10 mouse cellular contexts compared by ENCODE assay signal in genomic region chr2:128190196-128190595, GRCm38 (mm10).
A peak's percentile ranks its signal among the peaks of the same experiment; 100 is the strongest.
DNase-seq lines count a peak whose midpoint lies in the region; ATAC-seq and TF ChIP-seq lines count a peak whose summit lies in the region.
"Had no signal": no experiment of that assay in that cellular context is flagged by ENCODE, and none has a peak within 500 bp of the region (broad histone marks: within the 10 kb centered on the region; RNA-seq: fewer than 3 reads in every experiment).

No protein-coding gene starts in this region.

- peaks cover 23% of the 10 kb centered on the region for H3K4me1 ChIP-seq in heart, embryonic 16.5 days (ENCODE audit: control insufficient read depth, insufficient read depth, low read length)
- H3K4me1 ChIP-seq in bone marrow macrophage, adult 2 months (ENCODE audit: control insufficient read depth, insufficient read depth, low read length): peaks cover 20% of the 10 kb centered on the region
- H3K4me1 ChIP-seq in liver, embryonic 12.5 days: peaks cover 16% of the 10 kb centered on the region
- peaks cover 7% of the 10 kb centered on the region; the same call in 1 of the 2 replicates for H3K4me1 ChIP-seq in forebrain, embryonic 10.5 days

- no peaks in the 10 kb centered on the region for H3K27me3 ChIP-seq in heart, embryonic 16.5 days (ENCODE audit: control insufficient read depth, insufficient read depth, low read length)
- H3K27me3 ChIP-seq in liver, embryonic 12.5 days (replicated peaks): peaks cover 1% of the 10 kb centered on the region
- H3K27me3 ChIP-seq in forebrain, embryonic 10.5 days (ENCODE audit: poor library complexity, severe bottlenecking): no peaks in the 10 kb centered on the region

- H3K4me3 ChIP-seq in heart, embryonic 16.5 days (ENCODE audit: low read length): no peak overlapping the region
- H3K4me3 ChIP-seq in bone marrow macrophage, adult 2 months (ENCODE audit: insufficient read depth, low read length): peak overlapping the region; percentile 18; the same call in 1 of the 2 replicates
- H3K4me3 ChIP-seq in liver, embryonic 12.5 days: no peak overlapping the region
- no peak overlapping the region for H3K4me3 ChIP-seq in forebrain, embryonic 10.5 days

- 66% methylated on average over 5 of the region's 5 CpGs for WGBS in heart, embryonic 16.5 days
- WGBS in liver, embryonic 12.5 days (ENCODE audit: insufficient replicate concordance): 34% methylated on average over 5 of the region's 5 CpGs
- 82% methylated on average over 5 of the region's 5 CpGs for WGBS in forebrain, embryonic 10.5 days

- peak overlapping the region; percentile 16; the same call in 1 of the 2 replicates for H3K4me2 ChIP-seq in heart, embryonic 16.5 days (ENCODE audit: low read depth, low read length)
- peak overlapping the region; percentile 35 for H3K4me2 ChIP-seq in liver, embryonic 12.5 days

- H3K36me3 ChIP-seq in heart, embryonic 16.5 days (ENCODE audit: control insufficient read depth, insufficient read depth): no peaks in the 10 kb centered on the region
- no peaks in the 10 kb centered on the region for H3K36me3 ChIP-seq in liver, embryonic 12.5 days
- no peaks in the 10 kb centered on the region for H3K36me3 ChIP-seq in forebrain, embryonic 10.5 days (replicated peaks)

- no peak overlapping the region for H3K9ac ChIP-seq in heart, embryonic 16.5 days (ENCODE audit: low read length)
- H3K9ac ChIP-seq in liver, embryonic 12.5 days: no peak overlapping the region

- H3K27ac ChIP-seq in heart, embryonic 16.5 days (ENCODE audit: low read length): no peak overlapping the region
- no peak overlapping the region for H3K27ac ChIP-seq in bone marrow macrophage, adult 2 months (ENCODE audit: insufficient read depth, low read depth, low read length)
- H3K27ac ChIP-seq in liver, embryonic 12.5 days: no peak overlapping the region
- H3K27ac ChIP-seq in forebrain, embryonic 10.5 days: no peak overlapping the region

- DNase-seq in heart, postnatal 10 days: no peak
- peak; percentile 74 for DNase-seq in A20 (ENCODE audit: low read depth, low spot score)
- no peak for DNase-seq in kidney, postnatal 25 days
- no peak for DNase-seq in forebrain, embryonic 10.5 days (ENCODE audit: extremely low spot score, low spot score)
- DNase-seq in urinary bladder, postnatal 14 days (ENCODE audit: low spot score): no peak
- DNase-seq: cerebellum, adult 18-20 months; heart, adult 11 months had no signal

- no peak for TF ChIP-seq CTCF in bone marrow macrophage, adult 2 months (IDR thresholded peaks at IDR 0.05; ENCODE audit: low read depth, low read length)

- TF ChIP-seq POLR2A in bone marrow macrophage, adult 2 months (IDR thresholded peaks at IDR 0.05; ENCODE audit: borderline replicate concordance, low read depth, low read length): no peak

- intact Hi-C loops in heart, postnatal 10 days (cut with DNase I): no loop called here

- ATAC-seq in heart, embryonic 16.5 days (replicated peaks; ENCODE audit: extremely low read depth, insufficient read depth, low FRiP score): no peak
- ATAC-seq in liver, embryonic 12.5 days: no peak

- H3K9me3 ChIP-seq in heart, embryonic 16.5 days (replicated peaks; ENCODE audit: control insufficient read depth, low read length): no peaks in the 10 kb centered on the region
- H3K9me3 ChIP-seq in liver, embryonic 12.5 days (replicated peaks): no peaks in the 10 kb centered on the region
- no peaks in the 10 kb centered on the region for H3K9me3 ChIP-seq in forebrain, embryonic 10.5 days
